Mouse (Mus musculus) lung, embryonic 15.5 days (tissue): ENCODE results near the gene Ccer2. TPM values are rescaled to one million over a fixed set of nuclear protein-coding genes. Genes with fewer than 3 reads are reported as not detected.

Experiments
- ATAC-seq: fragments of 200-750 bp; cut with Nextera tagmentation; 2 replicates; pipeline ENCODE4 v1.8.0; 2017; ENCODE audit warnings: moderate number of reproducible peaks, borderline replicate concordance; ENCODE audit not compliant: low FRiP score, low TSS enrichment; ENCODE audit errors: extremely low read depth
- H3K27ac ChIP-seq: fragments of 300-500 bp; sonication (generic); 2 replicates; pipeline ENCODE4 v1.5.1; 2015; ENCODE audit warnings: moderate library complexity, mild to moderate bottlenecking, inconsistent platforms
- H3K27me3 ChIP-seq: fragments of 300-500 bp; sonication (generic); 2 replicates; pipeline ENCODE4 v1.6.1; 2015; ENCODE audit warnings: inconsistent platforms
- H3K36me3 ChIP-seq: fragments of 300-500 bp; sonication (generic); 2 replicates; pipeline ENCODE4 v1.6.1; 2015; ENCODE audit warnings: inconsistent platforms
- H3K4me1 ChIP-seq: fragments of 300-500 bp; sonication (generic); 2 replicates; pipeline ENCODE4 v1.6.1; 2015; ENCODE audit warnings: inconsistent platforms
- H3K4me2 ChIP-seq: fragments of 300-500 bp; sonication (generic); 2 replicates; pipeline ENCODE4 v1.6.1; 2015; ENCODE audit warnings: inconsistent platforms, mild to moderate bottlenecking, moderate library complexity
- H3K4me3 ChIP-seq: fragments of 300-500 bp; sonication (generic); 2 replicates; pipeline ENCODE4 v1.5.1; 2015; ENCODE audit warnings: mild to moderate bottlenecking, inconsistent platforms
- H3K9ac ChIP-seq: fragments of 300-500 bp; sonication (generic); 2 replicates; pipeline ENCODE4 v1.6.1; 2015; ENCODE audit warnings: inconsistent platforms
- H3K9me3 ChIP-seq: fragments of 300-500 bp; sonication (generic); 2 replicates; pipeline ENCODE4 v1.6.1; 2016; ENCODE audit warnings: inconsistent platforms
- WGBS: fragments of 180-500 bp; shearing (Covaris S2); methylation state at CpG from one replicate; pipeline ENCODE4 v1.1.7; 2015; 5-methylcytosine and 5-hydroxymethylcytosine counted together
- polyA plus RNA-seq: library from polyadenylated mRNA; unstranded; fragments of >200 nt; fragmentation: Nextera tagmentation; extraction: Ambion mirVana; gene quantifications from 2 replicates; pipeline ENCODE4 v1.2.1, GENCODE M21; 2015

Gene Ccer2
- polyA plus RNA-seq, 1 experiment from 2014 or later, result not detected

DNA sequence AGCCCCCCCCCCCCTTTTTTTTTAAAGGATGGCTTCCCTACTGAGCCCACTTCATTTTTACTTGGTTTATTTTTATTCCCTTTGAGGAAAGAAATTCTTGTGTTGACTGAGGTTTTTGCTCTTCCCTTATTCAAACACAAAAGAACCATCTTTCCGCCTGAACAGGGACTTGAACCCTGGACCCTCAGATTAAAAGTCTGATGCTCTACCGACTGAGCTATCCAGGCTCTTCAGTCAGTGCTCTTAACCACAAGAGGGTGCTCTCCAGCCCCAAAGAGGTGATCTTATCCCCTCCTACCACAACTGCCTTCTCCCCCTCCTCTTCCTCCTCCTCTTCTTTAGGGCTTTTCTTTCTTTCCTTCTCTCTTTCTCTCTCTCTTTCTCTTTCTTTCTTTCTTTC is 37.9 kb downstream of the Ccer2 start:
- Histone ChIP-seq H3K4me3 (no peak overlapping the region), H3K9ac (no peak overlapping the region), H3K4me2 (no peak overlapping the region), H3K27ac (no peak overlapping the region), H3K4me1 (peaks cover 22% of the 10 kb centered on the region), H3K27me3 (no peaks in the 10 kb centered on the region), H3K9me3 (no peaks in the 10 kb centered on the region), H3K36me3 (no peaks in the 10 kb centered on the region)
- 22% methylated on average over 2 of the region's 2 CpGs for WGBS
- ATAC-seq, result no peak

DNA sequence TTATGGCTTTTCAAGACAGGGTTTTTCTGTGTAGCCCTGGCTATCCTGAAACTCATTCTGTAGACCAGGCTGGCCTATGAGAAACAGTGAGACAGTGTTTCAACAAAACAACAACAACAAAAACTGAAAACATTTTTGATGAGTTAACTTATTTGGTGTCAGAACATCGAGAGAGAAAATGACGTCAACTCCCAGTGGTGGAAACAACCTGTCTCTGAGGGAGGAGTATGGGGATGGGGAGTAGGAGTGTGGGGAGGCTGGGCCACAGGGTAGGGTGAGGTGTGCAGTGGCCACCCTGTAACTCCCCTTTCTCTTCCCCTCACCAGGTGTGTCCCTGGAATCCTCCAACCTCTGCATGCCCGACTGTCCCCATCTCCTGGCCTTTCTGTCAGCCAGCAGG is 38.5 kb downstream of the Ccer2 start:
- WGBS, result 67% methylated on average over 3 of the region's 3 CpGs
- H3K4me2 ChIP-seq, result no peak overlapping the region
- no peak for ATAC-seq
- H3K36me3 ChIP-seq, result no peaks in the 10 kb centered on the region
- no peaks in the 10 kb centered on the region for H3K27me3 ChIP-seq
- no peak overlapping the region for H3K9ac ChIP-seq
- H3K4me1 ChIP-seq, result peaks cover 17% of the 10 kb centered on the region
- no peaks in the 10 kb centered on the region for H3K9me3 ChIP-seq
- H3K4me3 ChIP-seq, result no peak overlapping the region
- H3K27ac ChIP-seq, result no peak overlapping the region

GRCm38 (mm10) chr7:28795832-28796231 is 39.9 kb downstream of the Ccer2 start:
- Histone ChIP-seq H3K27me3 (no peaks in the 10 kb centered on the region), H3K36me3 (no peaks in the 10 kb centered on the region), H3K9ac (no peak overlapping the region), H3K9me3 (no peaks in the 10 kb centered on the region), H3K4me1 (peaks cover 12% of the 10 kb centered on the region), H3K4me3 (peak overlapping the region; percentile 20), H3K4me2 (peak overlapping the region; percentile 53), H3K27ac (peak overlapping the region; percentile 75)
- WGBS, result 66% methylated on average over 15 of the region's 15 CpGs
- ATAC-seq, result no peak

- peak; percentile 80; the same call in 1 of the 2 replicates for ATAC-seq
- peak overlapping the region; percentile 20 for H3K4me3 ChIP-seq
- peak overlapping the region; percentile 75 for H3K27ac ChIP-seq
- no peaks in the 10 kb centered on the region for H3K36me3 ChIP-seq
- H3K9ac ChIP-seq, result peak overlapping the region; percentile 36
- WGBS, result 10% methylated on average over 32 of the region's 32 CpGs
- H3K4me2 ChIP-seq, result peak overlapping the region; percentile 53
- no peaks in the 10 kb centered on the region for H3K27me3 ChIP-seq
- H3K9me3 ChIP-seq, result no peaks in the 10 kb centered on the region
- H3K4me1 ChIP-seq, result peaks cover 20% of the 10 kb centered on the region
These were observed 40.6 kb downstream of the Ccer2 start for GRCm38 (mm10) chr7:28796562-28796975.

GRCm38 (mm10) chr7:28799994-28800393 is 44.0 kb downstream of the Ccer2 start:
- no peak overlapping the region for H3K27ac ChIP-seq
- H3K4me1 ChIP-seq, result peaks cover 51% of the 10 kb centered on the region

GRCm38 (mm10) chr7:28801451-28801850 is 45.5 kb downstream of the Ccer2 start:
- 57% methylated on average over 3 of the region's 3 CpGs for WGBS
- Histone ChIP-seq H3K4me1 (peaks cover 46% of the 10 kb centered on the region), H3K36me3 (no peaks in the 10 kb centered on the region), H3K9ac (0 out of 2 replicates have a peak overlapping the region, but pooled peaks have one; percentile 7), H3K4me2 (no peak overlapping the region), H3K9me3 (no peaks in the 10 kb centered on the region), H3K27ac (peak overlapping the region; percentile 97), H3K4me3 (no peak overlapping the region), H3K27me3 (no peaks in the 10 kb centered on the region)
- no peak for ATAC-seq

More at GRCm38 (mm10) chr7:28799994-28800393, 44.0 kb downstream of the Ccer2 start:
- Histone ChIP-seq H3K36me3 (no peaks in the 10 kb centered on the region), H3K27me3 (no peaks in the 10 kb centered on the region), H3K4me3 (no peak overlapping the region), H3K9me3 (no peaks in the 10 kb centered on the region), H3K9ac (no peak overlapping the region), H3K4me2 (no peak overlapping the region)
- ATAC-seq, result no peak
- WGBS, result 90% methylated on average over 9 of the region's 9 CpGs

DNA sequence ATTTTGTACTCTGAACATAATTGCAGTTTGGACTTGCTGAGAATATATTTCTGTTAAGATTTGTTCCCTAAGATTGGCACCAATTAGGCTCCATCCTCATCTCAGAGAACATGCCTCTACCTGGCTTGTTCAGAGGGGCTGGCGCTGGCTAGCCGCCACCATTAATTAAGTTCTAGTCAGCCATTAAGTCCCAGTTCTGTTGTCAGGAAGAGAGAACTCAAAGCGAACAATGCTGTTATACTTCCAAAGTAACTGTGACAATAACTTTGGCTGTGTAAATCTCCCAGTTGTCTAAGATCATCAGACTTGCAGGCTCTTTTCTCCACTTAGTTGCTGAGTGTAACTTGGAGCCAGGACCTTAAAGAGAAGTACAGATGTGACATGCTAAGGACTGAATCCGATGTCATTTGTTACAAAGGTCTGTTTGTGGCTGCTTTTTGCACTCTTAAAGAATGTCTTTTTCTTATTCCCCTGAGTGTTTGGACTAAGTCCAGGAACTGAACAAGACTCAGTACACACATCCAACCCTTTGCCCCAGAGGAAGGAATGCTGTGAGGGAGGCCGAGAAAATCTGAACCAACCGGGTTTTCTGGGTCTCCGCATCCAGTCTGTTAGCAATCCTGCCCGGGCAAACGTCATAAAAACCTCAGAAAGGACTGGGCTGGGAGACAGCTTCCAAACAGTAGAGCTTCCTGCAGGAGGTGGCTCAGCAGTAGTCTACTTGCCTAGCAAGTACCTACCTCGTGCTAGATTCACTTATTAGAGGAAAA is 46.1 kb downstream of the Ccer2 start:
- H3K27ac ChIP-seq, result peak overlapping the region; percentile 97
- H3K9ac ChIP-seq, result 0 out of 2 replicates have a peak overlapping the region, but pooled peaks have one; percentile 7
- no peaks in the 10 kb centered on the region for H3K9me3 ChIP-seq
- no peaks in the 10 kb centered on the region for H3K27me3 ChIP-seq
- ATAC-seq, result peak; percentile 79; the same call in 1 of the 2 replicates
- peak overlapping the region; percentile 39 for H3K4me2 ChIP-seq
- no peak overlapping the region for H3K4me3 ChIP-seq
- H3K36me3 ChIP-seq, result no peaks in the 10 kb centered on the region
- WGBS, result 13% methylated on average over 10 of the region's 10 CpGs
- peaks cover 43% of the 10 kb centered on the region for H3K4me1 ChIP-seq

- peak; percentile 64 for ATAC-seq
- H3K36me3 ChIP-seq, result no peaks in the 10 kb centered on the region
- 0 out of 2 replicates have a peak overlapping the region, but pooled peaks have one; percentile 7 for H3K9ac ChIP-seq
- peaks cover 49% of the 10 kb centered on the region for H3K4me1 ChIP-seq
- H3K4me2 ChIP-seq, result peak overlapping the region; percentile 39
- no peaks in the 10 kb centered on the region for H3K9me3 ChIP-seq
- 9% methylated on average over 10 of the region's 10 CpGs for WGBS
- no peak overlapping the region for H3K4me3 ChIP-seq
- no peaks in the 10 kb centered on the region for H3K27me3 ChIP-seq
- H3K27ac ChIP-seq, result peak overlapping the region; percentile 97
These were observed 47.0 kb downstream of the Ccer2 start for GRCm38 (mm10) chr7:28802846-28803588.

GRCm38 (mm10) chr7:28803756-28804155 is 47.8 kb downstream of the Ccer2 start:
- H3K27me3 ChIP-seq, result no peaks in the 10 kb centered on the region
- ATAC-seq, result no peak
- H3K4me3 ChIP-seq, result no peak overlapping the region
- H3K27ac ChIP-seq, result peak overlapping the region; percentile 97
- H3K9me3 ChIP-seq, result no peaks in the 10 kb centered on the region
- H3K4me2 ChIP-seq, result peak overlapping the region; percentile 39; the same call in 1 of the 2 replicates
- 28% methylated on average over 4 of the region's 4 CpGs for WGBS
- H3K36me3 ChIP-seq, result no peaks in the 10 kb centered on the region
- peaks cover 53% of the 10 kb centered on the region for H3K4me1 ChIP-seq
- no peak overlapping the region for H3K9ac ChIP-seq

DNA sequence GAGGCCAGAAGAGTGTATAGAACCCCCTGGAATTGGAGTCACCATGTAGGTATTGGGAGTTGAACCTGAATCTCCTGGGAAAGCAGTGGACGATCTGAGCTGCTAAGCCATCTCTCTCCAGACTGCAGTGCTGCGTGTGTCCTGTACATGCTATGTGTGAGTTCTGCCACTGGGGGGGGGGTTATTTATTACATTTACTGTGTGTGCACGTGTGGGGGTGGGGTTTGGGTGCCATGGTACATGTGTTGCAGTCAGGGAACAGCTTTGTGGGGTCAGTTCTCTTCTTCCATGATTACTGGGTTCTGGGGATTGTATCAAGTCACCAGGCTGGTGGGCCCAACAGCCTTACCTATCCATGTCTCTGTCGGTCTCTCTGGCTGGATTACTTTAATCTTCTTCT is 50.9 kb downstream of the Ccer2 start:
- ATAC-seq, result no peak
- Histone ChIP-seq H3K4me3 (no peak overlapping the region), H3K4me1 (peaks cover 43% of the 10 kb centered on the region), H3K27ac (no peak overlapping the region), H3K36me3 (peaks cover under 1% of the 10 kb centered on the region; the same call in 1 of the 2 replicates), H3K9me3 (no peaks in the 10 kb centered on the region), H3K4me2 (no peak overlapping the region), H3K9ac (no peak overlapping the region), H3K27me3 (no peaks in the 10 kb centered on the region)
- WGBS, result 66% methylated on average over 4 of the region's 4 CpGs

DNA sequence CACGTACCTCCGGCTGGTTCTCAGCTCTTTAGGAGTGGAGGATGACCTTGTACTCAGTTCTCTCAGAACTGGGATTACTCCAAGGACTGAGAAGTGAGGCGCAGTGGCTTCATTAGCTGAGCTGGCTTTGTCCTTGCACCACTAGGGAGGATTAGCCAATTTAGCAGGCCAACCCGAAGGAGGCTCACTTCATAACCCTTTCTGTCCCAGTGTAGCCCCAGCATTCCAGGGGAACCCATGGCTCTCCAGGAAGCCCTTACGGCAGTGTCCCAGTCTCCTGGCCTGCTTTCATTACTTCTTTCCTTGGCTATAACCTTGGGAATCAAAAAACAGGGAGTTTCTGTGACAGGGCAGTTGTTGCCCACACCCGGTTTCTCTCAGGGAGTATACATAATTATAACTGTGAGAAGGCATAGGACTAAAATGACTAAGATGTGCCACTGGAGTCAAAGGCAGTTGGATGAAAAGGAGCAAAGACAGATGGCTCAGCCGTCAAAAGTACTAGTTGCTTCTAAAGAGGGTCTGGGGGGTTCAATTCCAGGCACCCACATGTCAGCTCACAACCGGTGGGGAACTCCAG is 51.8 kb downstream of the Ccer2 start:
- Histone ChIP-seq H3K9ac (peak overlapping the region; percentile 91), H3K4me1 (peaks cover 43% of the 10 kb centered on the region), H3K36me3 (peaks cover 9% of the 10 kb centered on the region), H3K9me3 (no peaks in the 10 kb centered on the region), H3K27me3 (no peaks in the 10 kb centered on the region), H3K27ac (peak overlapping the region; percentile 100), H3K4me3 (peak overlapping the region; percentile 89), H3K4me2 (peak overlapping the region; percentile 86)
- 34% methylated on average over 8 of the region's 8 CpGs for WGBS
- no peak for ATAC-seq
